Mouse (Mus musculus): Measurements from ENCODE around the gene Dapk2. TPM values are rescaled to one million over a fixed set of nuclear protein-coding genes. Genes with fewer than 3 reads are reported as not detected.

The Dapk2 gene
- polyA plus RNA-seq (2021), result 0.19 TPM

GRCm38 (mm10) chr9:66157958-66158830 is at the start of gene Dapk2:
Gene Dapk2, plus strand, starts transcription at chr9:66158223.
- peaks cover 5% of the 10 kb centered on the region for H3K27me3 ChIP-seq
- TF ChIP-seq CTCF (IDR thresholded peaks at IDR 0.05), result peak; percentile 95
- DNase-seq (ENCODE audit: low read depth, low spot score) (no peak), ATAC-seq (peak; percentile 55)
- CTCF ChIA-PET, result interaction anchor here (1.0 to 1.5 kb wide), 2 partner anchors 9 to 258 kb away, joined by 3 read pairs; no protein-coding TSS in a partner anchor
- in situ Hi-C loops (cut with MboI; ENCODE audit: low pct_unique_long_range_greater_than_20kb), result no loop called here
- POLR2A ChIA-PET, result interaction anchor here (0.6 kb wide), 1 partner anchor 118 kb away, joined by 3 read pairs; no protein-coding TSS in a partner anchor

GRCm38 (mm10) chr9:66109574-66109973 is 48.4 kb upstream of the Dapk2 start:
- in situ Hi-C loops (cut with MboI; ENCODE audit: low pct_unique_long_range_greater_than_20kb), result no loop called here
- no peak for TF ChIP-seq CTCF (IDR thresholded peaks at IDR 0.05)
- ChIA-PET POLR2A (no interaction called here), CTCF (interaction anchor here (0.7 to 1.6 kb wide), 3 partner anchors 14 to 20 kb away, joined by 3 to 4 read pairs (median 3); no protein-coding TSS in a partner anchor)
- H3K27me3 ChIP-seq, result no peaks in the 10 kb centered on the region
- DNase-seq (ENCODE audit: low read depth, low spot score) (no peak), ATAC-seq (no peak)

- DNase-seq (ENCODE audit: low read depth, low spot score), result no peak
- in situ Hi-C loops (cut with MboI; ENCODE audit: low pct_unique_long_range_greater_than_20kb), result no loop called here
- ChIA-PET CTCF (interaction anchor here (0.7 to 1.6 kb wide), 3 partner anchors 13 to 21 kb away, joined by 3 to 4 read pairs (median 3); no protein-coding TSS in a partner anchor), POLR2A (no interaction called here)
- no peaks in the 10 kb centered on the region for H3K27me3 ChIP-seq
- no peak for ATAC-seq
- TF ChIP-seq CTCF (IDR thresholded peaks at IDR 0.05), result no peak
These were observed 47.9 kb upstream of the Dapk2 start for GRCm38 (mm10) chr9:66110126-66110525.

GRCm38 (mm10) chr9:66110611-66111379 is 47.2 kb upstream of the Dapk2 start:
- in situ Hi-C loops (cut with MboI; ENCODE audit: low pct_unique_long_range_greater_than_20kb), result no loop called here
- CTCF ChIA-PET, result interaction anchor here (1.2 to 1.6 kb wide), 2 partner anchors 13 to 17 kb away, joined by 3 to 4 read pairs; no protein-coding TSS in a partner anchor
- no peak for TF ChIP-seq CTCF (IDR thresholded peaks at IDR 0.05)
- ATAC-seq, result no peak
- H3K27me3 ChIP-seq, result no peaks in the 10 kb centered on the region
- no peak for DNase-seq (ENCODE audit: low read depth, low spot score)
- POLR2A ChIA-PET, result no interaction called here

GRCm38 (mm10) chr9:66114341-66114740 is 43.7 kb upstream of the Dapk2 start:
- ATAC-seq (no peak), DNase-seq (ENCODE audit: low read depth, low spot score) (no peak)
- TF ChIP-seq CTCF (IDR thresholded peaks at IDR 0.05), result no peak
- in situ Hi-C loops (cut with MboI; ENCODE audit: low pct_unique_long_range_greater_than_20kb), result no loop called here
- POLR2A ChIA-PET, result no interaction called here
- H3K27me3 ChIP-seq, result no peaks in the 10 kb centered on the region
- CTCF ChIA-PET, result interaction anchor here (1.0 kb wide), 1 partner anchor 9 kb away, joined by 4 read pairs; no protein-coding TSS in a partner anchor

- no peaks in the 10 kb centered on the region for H3K27me3 ChIP-seq
- in situ Hi-C loops (cut with MboI; ENCODE audit: low pct_unique_long_range_greater_than_20kb), result no loop called here
- DNase-seq (ENCODE audit: low read depth, low spot score) (no peak), ATAC-seq (peak; percentile 31)
- no peak for TF ChIP-seq CTCF (IDR thresholded peaks at IDR 0.05)
- CTCF ChIA-PET, result interaction anchor here (1.2 kb wide), 1 partner anchor 15 kb away, joined by 3 read pairs; no protein-coding TSS in a partner anchor
- POLR2A ChIA-PET, result no interaction called here
These were observed 41.1 kb upstream of the Dapk2 start for GRCm38 (mm10) chr9:66116890-66117289.

- no peak for DNase-seq (ENCODE audit: low read depth, low spot score)
- POLR2A ChIA-PET, result no interaction called here
- no peak for TF ChIP-seq CTCF (IDR thresholded peaks at IDR 0.05)
These were observed 38.5 kb upstream of the Dapk2 start for GRCm38 (mm10) chr9:66119498-66119897.

GRCm38 (mm10) chr9:66120106-66120505 is 37.9 kb upstream of the Dapk2 start:
- ChIA-PET CTCF (no interaction called here), POLR2A (no interaction called here)
- no peak for TF ChIP-seq CTCF (IDR thresholded peaks at IDR 0.05)
- no peaks in the 10 kb centered on the region for H3K27me3 ChIP-seq
- ATAC-seq (no peak), DNase-seq (ENCODE audit: low read depth, low spot score) (no peak)
- in situ Hi-C loops (cut with MboI; ENCODE audit: low pct_unique_long_range_greater_than_20kb), result no loop called here

More at GRCm38 (mm10) chr9:66119498-66119897, 38.5 kb upstream of the Dapk2 start:
- ATAC-seq, result no peak
- CTCF ChIA-PET, result no interaction called here
- in situ Hi-C loops (cut with MboI; ENCODE audit: low pct_unique_long_range_greater_than_20kb), result no loop called here
- H3K27me3 ChIP-seq, result no peaks in the 10 kb centered on the region

GRCm38 (mm10) chr9:66120945-66121344 is 37.1 kb upstream of the Dapk2 start:
- no peaks in the 10 kb centered on the region for H3K27me3 ChIP-seq
- no peak for TF ChIP-seq CTCF (IDR thresholded peaks at IDR 0.05)
- DNase-seq (ENCODE audit: low read depth, low spot score), result no peak
- ChIA-PET CTCF (no interaction called here), POLR2A (no interaction called here)
- in situ Hi-C loops (cut with MboI; ENCODE audit: low pct_unique_long_range_greater_than_20kb), result no loop called here
- no peak for ATAC-seq

- DNase-seq (ENCODE audit: low read depth, low spot score) (no peak), ATAC-seq (no peak)
- in situ Hi-C loops (cut with MboI; ENCODE audit: low pct_unique_long_range_greater_than_20kb), result no loop called here
- TF ChIP-seq CTCF (IDR thresholded peaks at IDR 0.05), result no peak
- ChIA-PET CTCF (no interaction called here), POLR2A (interaction anchor here (0.7 kb wide), 1 partner anchor 60 kb away, joined by 3 read pairs; no protein-coding TSS in a partner anchor)
- no peaks in the 10 kb centered on the region for H3K27me3 ChIP-seq
These were observed 36.6 kb upstream of the Dapk2 start for GRCm38 (mm10) chr9:66121421-66121820.

All from Patski (cell line).